Mouse (Mus musculus) bone marrow, adult 2 months (tissue): ENCODE measurements around the gene Psmd5.

Experiments
- CTCF ChIP-seq: fragments of 200-500 bp; IDR thresholded peaks from 2 replicates; pipeline ENCODE4 v1.5.1; 2011; ENCODE audit warnings: low read length, control low read depth; ENCODE audit not compliant: control insufficient read depth, insufficient read depth
- POLR2A ChIP-seq: fragments of 200-500 bp; IDR thresholded peaks from 2 replicates; pipeline ENCODE4 v1.6.1; 2011; ENCODE audit warnings: low read depth, mild to moderate bottlenecking, control low read depth, low read length, borderline replicate concordance; ENCODE audit not compliant: control insufficient read depth

GRCm38 (mm10) chr2:34913218-34914068 lies 38.7 kb upstream of the Psmd5 start, which contains the start of gene Phf19:
- TF ChIP-seq POLR2A (no peak; the same call in 1 of the 2 replicates), CTCF (no peak)
